ENCODE assay signal across 19 mouse cellular contexts in the genomic region with DNA sequence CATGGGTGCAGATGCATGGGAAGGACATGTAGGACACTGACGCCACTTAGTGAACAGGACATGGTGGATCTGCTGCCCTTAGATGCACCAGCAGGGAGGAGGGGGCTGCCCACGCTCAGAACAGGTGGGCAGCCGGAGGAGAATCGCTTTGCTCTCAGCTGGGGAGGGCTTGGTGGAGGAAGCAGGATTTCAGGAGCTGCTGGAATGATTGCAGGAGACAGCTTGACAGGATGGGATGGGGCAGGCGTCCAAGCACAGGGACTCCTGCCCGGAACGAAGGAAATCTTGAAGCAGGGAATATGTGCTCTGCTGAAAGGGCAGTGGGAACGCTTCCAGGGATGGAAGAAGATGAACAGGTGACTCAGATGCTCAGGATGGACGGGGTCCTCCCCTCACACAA.
DNase-seq lines count a peak whose midpoint lies in the region; ATAC-seq lines count a peak whose summit lies in the region.
"Had no signal": no experiment of that assay in that cellular context is flagged by ENCODE, and none has a peak within 500 bp of the region (broad histone marks: within the 10 kb centered on the region; RNA-seq: fewer than 3 reads in every experiment).

No protein-coding gene starts in this region.

- H3K9me3 ChIP-seq in heart, embryonic 14.5 days (ENCODE audit: control insufficient read depth, low read length), result no peaks in the 10 kb centered on the region
- H3K9me3 ChIP-seq in heart, embryonic 11.5 days (replicated peaks; ENCODE audit: control insufficient read depth, low read length), result no peaks in the 10 kb centered on the region
- H3K9me3 ChIP-seq in heart, embryonic 12.5 days (replicated peaks), result no peaks in the 10 kb centered on the region
- H3K9me3 ChIP-seq: embryonic facial prominence, embryonic 12.5 days; G1E; heart, embryonic 13.5 days; limb, embryonic 15.5 days had no signal

- H3K27ac ChIP-seq in heart, embryonic 14.5 days (replicated peaks in 1 of 2; ENCODE audit: control insufficient read depth in 1 of 2, insufficient read depth in 1 of 2, low read depth in 2 of 2, low read length in 2 of 2), result no peak overlapping the region
- no peak overlapping the region for H3K27ac ChIP-seq in heart, embryonic 11.5 days (ENCODE audit: low read depth, low read length)
- H3K27ac ChIP-seq in heart, embryonic 12.5 days (ENCODE audit: poor library complexity, severe bottlenecking), result no peak overlapping the region
- H3K27ac ChIP-seq: embryonic facial prominence, embryonic 12.5 days; heart, embryonic 13.5 days; left cerebral cortex, adult 2 months; limb, embryonic 15.5 days had no signal

- 0 out of 2 replicates have a peak overlapping the region, but pooled peaks have one; percentile 27 for H3K9ac ChIP-seq in heart, embryonic 14.5 days (ENCODE audit: low read length)
- no peak overlapping the region for H3K9ac ChIP-seq in heart, embryonic 11.5 days (ENCODE audit: low read depth, low read length)
- H3K9ac ChIP-seq in heart, embryonic 12.5 days, result no peak overlapping the region
- H3K9ac ChIP-seq: embryonic facial prominence, embryonic 12.5 days; heart, embryonic 13.5 days; limb, embryonic 15.5 days had no signal

- peak; percentile 95 for DNase-seq in left cerebral cortex, postnatal 4 days
- DNase-seq in left cerebral cortex, postnatal 25 days (ENCODE audit: low spot score in 2 of 2), result no peak
- peak; percentile 97 for DNase-seq in cerebellum, adult 11 months
- peak; percentile 96 to 98 for DNase-seq in cerebellum, postnatal 25 days
- DNase-seq in urinary bladder, postnatal 25 days (ENCODE audit: low spot score), result no peak
- DNase-seq: adrenal gland, postnatal 10 days; gastrocnemius, postnatal 25 days; kidney, postnatal 25 days; lung, adult 18-20 months; right cerebral cortex, postnatal 4 days; thymus, postnatal 14 days had no signal

- intact Hi-C loops in left cerebral cortex, postnatal 4 days (cut with DNase I), result no loop called here
- intact Hi-C loops in left cerebral cortex, postnatal 25 days (cut with DNase I), result no loop called here

- WGBS in heart, embryonic 14.5 days, result 64% methylated on average over 9 of the region's 9 CpGs
- WGBS in heart, embryonic 11.5 days (ENCODE audit: insufficient replicate concordance), result 68% methylated on average over 9 of the region's 9 CpGs
- 67% methylated on average over 9 of the region's 9 CpGs for WGBS in heart, embryonic 12.5 days

- no peak for ATAC-seq in heart, embryonic 14.5 days (ENCODE audit: insufficient number of reproducible peaks, insufficient read depth, low FRiP score, low read depth)
- ATAC-seq in heart, embryonic 11.5 days (replicated peaks; ENCODE audit: insufficient number of reproducible peaks, low FRiP score, low TSS enrichment), result no peak
- no peak for ATAC-seq in heart, embryonic 12.5 days (ENCODE audit: insufficient number of reproducible peaks, low FRiP score)

- H3K4me3 ChIP-seq in heart, embryonic 14.5 days (ENCODE audit: control insufficient read depth in 1 of 2, insufficient read depth in 1 of 2, low read depth in 1 of 2, low read length in 2 of 2), result no peak overlapping the region
- H3K4me3 ChIP-seq in heart, embryonic 11.5 days (ENCODE audit: low read depth, low read length), result no peak overlapping the region
- no peak overlapping the region for H3K4me3 ChIP-seq in heart, embryonic 12.5 days
- H3K4me3 ChIP-seq: embryonic facial prominence, embryonic 12.5 days; heart, embryonic 13.5 days; left cerebral cortex, adult 2 months; limb, embryonic 15.5 days had no signal

- H3K4me1 ChIP-seq in heart, embryonic 14.5 days (ENCODE audit: control insufficient read depth in 2 of 2, insufficient read depth in 2 of 2, low read length in 2 of 2), result peaks cover 32 to 41% of the 10 kb centered on the region in 2 experiments
- peaks cover 18% of the 10 kb centered on the region for H3K4me1 ChIP-seq in heart, embryonic 11.5 days (ENCODE audit: control insufficient read depth, insufficient read depth, low read length)
- H3K4me1 ChIP-seq in heart, embryonic 12.5 days (replicated peaks), result peaks cover 36% of the 10 kb centered on the region

- no peak overlapping the region for H3K4me2 ChIP-seq in heart, embryonic 14.5 days (ENCODE audit: low read length)
- no peak overlapping the region for H3K4me2 ChIP-seq in heart, embryonic 11.5 days
- no peak overlapping the region for H3K4me2 ChIP-seq in heart, embryonic 12.5 days
- H3K4me2 ChIP-seq: embryonic facial prominence, embryonic 12.5 days; heart, embryonic 13.5 days; limb, embryonic 15.5 days had no signal

- H3K36me3 ChIP-seq in heart, embryonic 14.5 days (ENCODE audit: control insufficient read depth, insufficient read depth, low read length), result no peaks in the 10 kb centered on the region
- no peaks in the 10 kb centered on the region for H3K36me3 ChIP-seq in heart, embryonic 11.5 days (ENCODE audit: control insufficient read depth, insufficient read depth, low read length)
- H3K36me3 ChIP-seq in heart, embryonic 12.5 days, result no peaks in the 10 kb centered on the region
- H3K36me3 ChIP-seq: embryonic facial prominence, embryonic 12.5 days; G1E; heart, embryonic 13.5 days; limb, embryonic 15.5 days had no signal

- H3K27me3 ChIP-seq in heart, embryonic 14.5 days (ENCODE audit: control insufficient read depth, insufficient read depth, low read length), result no peaks in the 10 kb centered on the region
- H3K27me3 ChIP-seq in heart, embryonic 11.5 days (ENCODE audit: control insufficient read depth, insufficient read depth, low read length), result no peaks in the 10 kb centered on the region
- no peaks in the 10 kb centered on the region for H3K27me3 ChIP-seq in heart, embryonic 12.5 days (replicated peaks)
- H3K27me3 ChIP-seq: heart, embryonic 13.5 days had no signal

Comparison
In these comparisons a context has a peak if more than half of its experiments do, and no peak if none do; other contexts are left out.
1. DNase-seq: peak in left cerebral cortex, postnatal 4 days (single experiment), cerebellum, adult 11 months (single experiment) and cerebellum, postnatal 25 days (2 of 2); none in left cerebral cortex, postnatal 25 days (0 of 2) and urinary bladder, postnatal 25 days (single experiment).